23 mouse cellular contexts compared by ENCODE assay signal in genomic region chr16:30703831-30704230, GRCm38 (mm10).
"Had no signal": no experiment of that assay in that cellular context is flagged by ENCODE, and none has a peak within 500 bp of the region (broad histone marks: within the 10 kb centered on the region; RNA-seq: fewer than 3 reads in every experiment).

No protein-coding gene starts in this region.

- H3K4me3 ChIP-seq: layer of hippocampus, adult 2 months; left cerebral cortex, adult 2 months; limb, embryonic 12.5 days; limb, embryonic 15.5 days; midbrain, embryonic 12.5 days; midbrain, embryonic 15.5 days; neural tube, embryonic 12.5 days; neural tube, embryonic 15.5 days; stomach, embryonic 15.5 days had no signal

- H3K4me2 ChIP-seq: limb, embryonic 12.5 days; limb, embryonic 15.5 days; liver, embryonic 11.5 days; lung, embryonic 14.5 days; midbrain, embryonic 12.5 days; midbrain, embryonic 15.5 days; neural tube, embryonic 12.5 days; neural tube, embryonic 15.5 days; stomach, embryonic 15.5 days had no signal

- H3K36me3 ChIP-seq: limb, embryonic 12.5 days; limb, embryonic 15.5 days; midbrain, embryonic 12.5 days; midbrain, embryonic 15.5 days; neural tube, embryonic 12.5 days; neural tube, embryonic 15.5 days; stomach, embryonic 15.5 days had no signal

- H3K9me3 ChIP-seq: limb, embryonic 15.5 days; midbrain, embryonic 15.5 days; neural tube, embryonic 12.5 days; neural tube, embryonic 15.5 days; stomach, embryonic 15.5 days had no signal

- H3K27me3 ChIP-seq: limb, embryonic 15.5 days; midbrain, embryonic 12.5 days; midbrain, embryonic 15.5 days; neural tube, embryonic 12.5 days; neural tube, embryonic 15.5 days; stomach, embryonic 15.5 days had no signal

- H3K9ac ChIP-seq: limb, embryonic 12.5 days; limb, embryonic 15.5 days; liver, embryonic 14.5 days; liver, postnatal 0 days; lung, embryonic 14.5 days; midbrain, embryonic 12.5 days; midbrain, embryonic 15.5 days; neural tube, embryonic 12.5 days; neural tube, embryonic 15.5 days; stomach, embryonic 15.5 days had no signal

- H3K27ac ChIP-seq: kidney, postnatal 0 days; layer of hippocampus, adult 2 months; left cerebral cortex, adult 2 months; limb, embryonic 12.5 days; limb, embryonic 15.5 days; liver, embryonic 14.5 days; macrophage; midbrain, embryonic 12.5 days; midbrain, embryonic 15.5 days; neural tube, embryonic 12.5 days; neural tube, embryonic 15.5 days; stomach, embryonic 15.5 days had no signal

- H3K4me1 ChIP-seq: midbrain, embryonic 12.5 days; midbrain, embryonic 15.5 days; neural tube, embryonic 12.5 days; stomach, embryonic 15.5 days had no signal

- DNase-seq: kidney, postnatal 25 days; layer of hippocampus, adult 9-11 months; liver, postnatal 0 days; lung, embryonic 14.5 days; right cerebral cortex, adult 18-20 months; right cerebral cortex, postnatal 14 days; right cerebral cortex, postnatal 4 days; spleen, adult 18-20 months; thymus, postnatal 25 days had no signal

- ATAC-seq: liver, postnatal 0 days; lung, postnatal 0 days; midbrain, embryonic 15.5 days had no signal
